Mouse (Mus musculus): ENCODE results near the gene Itpr2. TPM values are rescaled to one million over a fixed set of nuclear protein-coding genes. Genes with fewer than 3 reads are reported as not detected.

The Itpr2 gene
- total RNA-seq, 2 experiments from 2014 or later: 16.9 to 25.3 TPM

- DNase-seq: no peak
Observed at GRCm38 (mm10) chr6:146258261-146258660, 243.8 kb downstream of the Itpr2 start.

- no peak for DNase-seq
Observed at GRCm38 (mm10) chr6:146256947-146257670, 244.9 kb downstream of the Itpr2 start.

- no peak for DNase-seq
Observed at GRCm38 (mm10) chr6:146256401-146256800, 245.6 kb downstream of the Itpr2 start.

- no peak for DNase-seq
Observed at GRCm38 (mm10) chr6:146255656-146256055, 246.4 kb downstream of the Itpr2 start.

GRCm38 (mm10) chr6:146254931-146255330 is 247.1 kb downstream of the Itpr2 start:
- no peak for DNase-seq

- DNase-seq: no peak
Observed at GRCm38 (mm10) chr6:146254216-146254820, 247.7 kb downstream of the Itpr2 start.

- no peak for DNase-seq
Observed at GRCm38 (mm10) chr6:146249096-146249495, 252.9 kb downstream of the Itpr2 start.

GRCm38 (mm10) chr6:146248341-146248740 is 253.7 kb downstream of the Itpr2 start:
- no peak for DNase-seq

GRCm38 (mm10) chr6:146247906-146248305 is 254.1 kb downstream of the Itpr2 start:
- DNase-seq: no peak

- no peak for DNase-seq
Observed at GRCm38 (mm10) chr6:146246368-146246767, 255.7 kb downstream of the Itpr2 start.

- peak; percentile 29 to 35 for DNase-seq
Observed at GRCm38 (mm10) chr6:146245888-146246287, 256.1 kb downstream of the Itpr2 start.

- no peak for DNase-seq
Observed at GRCm38 (mm10) chr6:146243068-146243467, 259.0 kb downstream of the Itpr2 start.

GRCm38 (mm10) chr6:146241336-146241735 is 260.7 kb downstream of the Itpr2 start:
- DNase-seq: no peak

GRCm38 (mm10) chr6:146235165-146235564 is 266.9 kb downstream of the Itpr2 start:
- no peak for DNase-seq

- no peak for DNase-seq
Observed at GRCm38 (mm10) chr6:146234417-146234816, 267.6 kb downstream of the Itpr2 start.

GRCm38 (mm10) chr6:146230903-146231302 is 271.1 kb downstream of the Itpr2 start:
- no peak for DNase-seq

GRCm38 (mm10) chr6:146230373-146230788 is 271.6 kb downstream of the Itpr2 start:
- DNase-seq: no peak

GRCm38 (mm10) chr6:146229967-146230366 is 272.1 kb downstream of the Itpr2 start:
- no peak for DNase-seq

- no peak for DNase-seq
Observed at GRCm38 (mm10) chr6:146229519-146229918, 272.5 kb downstream of the Itpr2 start.

- DNase-seq: no peak
Observed at GRCm38 (mm10) chr6:146228048-146228447, 274.0 kb downstream of the Itpr2 start.

GRCm38 (mm10) chr6:146222403-146223063 is 279.5 kb downstream of the Itpr2 start:
- DNase-seq: no peak

- peak; percentile 27 to 66 for DNase-seq
Observed at GRCm38 (mm10) chr6:146221371-146222336, 280.4 kb downstream of the Itpr2 start.

Measured in heart, adult 18-20 months (tissue).